Mouse (Mus musculus) erythroblast, embryonic 14.5 days (primary cell): ENCODE measurements around the gene Gpbp1.

Experiments
- GATA1 ChIP-seq: IDR thresholded peaks from 2 replicates; pipeline ENCODE4 v1.6.1; 2012; ENCODE audit warnings: low read length, inconsistent platforms, mixed read lengths
- TAL1 ChIP-seq: IDR thresholded peaks from 3 replicates; pipeline ENCODE4 v1.6.1; 2012; ENCODE audit warnings: low read length, inconsistent platforms, mixed read lengths

- no peak for TF ChIP-seq TAL1
- TF ChIP-seq GATA1, result no peak
Observed at GRCm38 (mm10) chr13:111405956-111406355, 84.0 kb downstream of the Gpbp1 start.
